Mouse (Mus musculus) embryo, embryonic 11 days (tissue): Measurements from ENCODE around the gene Csl.

Experiments
- DNase-seq: peaks from one replicate; pipeline ENCODE4 v3.0.0-alpha.2; 2015

The Csl gene

DNA sequence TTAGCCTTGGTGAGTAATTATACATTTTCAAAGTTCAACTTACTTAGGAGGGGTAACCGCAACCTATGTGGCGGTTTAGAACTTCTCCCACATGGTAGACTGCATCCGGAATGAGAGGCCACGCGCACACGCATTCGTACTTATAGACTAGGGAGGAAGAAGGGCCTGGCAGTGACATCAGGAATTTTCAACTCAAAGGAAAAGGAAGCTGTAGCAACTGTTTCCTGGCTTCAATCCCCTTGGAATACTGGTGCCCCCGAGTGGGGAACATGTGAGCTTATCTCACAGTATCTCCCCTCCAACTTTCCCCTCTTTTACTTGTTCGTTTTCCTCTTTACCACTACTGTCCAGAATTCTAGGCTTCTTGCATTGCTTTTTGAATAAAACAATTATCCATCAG is at the start of gene Csl:
Gene Csl (minus strand): TSS at position 101 of the 400 bp plus-strand sequence.
- no peak for DNase-seq

DNA sequence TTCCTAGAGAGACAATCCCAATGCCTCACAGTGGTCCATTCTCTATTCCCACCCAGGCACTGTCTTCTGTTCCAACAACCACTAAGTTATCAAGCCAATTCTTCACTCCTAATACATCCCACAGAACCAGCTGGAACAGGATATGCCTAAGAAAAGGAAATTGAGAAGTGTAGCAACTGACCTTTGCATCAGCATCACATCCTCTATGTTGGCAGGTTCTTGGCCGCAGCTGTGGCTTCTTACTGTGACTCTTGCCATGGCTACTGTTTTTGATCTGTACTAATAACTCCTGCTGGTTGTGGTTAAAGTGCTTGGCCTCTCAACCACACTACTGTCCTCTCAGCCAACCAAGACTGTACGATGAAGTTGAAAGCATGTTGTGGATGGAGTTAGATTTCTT is 30.0 kb upstream of the Csl start:
- no peak for DNase-seq

DNA sequence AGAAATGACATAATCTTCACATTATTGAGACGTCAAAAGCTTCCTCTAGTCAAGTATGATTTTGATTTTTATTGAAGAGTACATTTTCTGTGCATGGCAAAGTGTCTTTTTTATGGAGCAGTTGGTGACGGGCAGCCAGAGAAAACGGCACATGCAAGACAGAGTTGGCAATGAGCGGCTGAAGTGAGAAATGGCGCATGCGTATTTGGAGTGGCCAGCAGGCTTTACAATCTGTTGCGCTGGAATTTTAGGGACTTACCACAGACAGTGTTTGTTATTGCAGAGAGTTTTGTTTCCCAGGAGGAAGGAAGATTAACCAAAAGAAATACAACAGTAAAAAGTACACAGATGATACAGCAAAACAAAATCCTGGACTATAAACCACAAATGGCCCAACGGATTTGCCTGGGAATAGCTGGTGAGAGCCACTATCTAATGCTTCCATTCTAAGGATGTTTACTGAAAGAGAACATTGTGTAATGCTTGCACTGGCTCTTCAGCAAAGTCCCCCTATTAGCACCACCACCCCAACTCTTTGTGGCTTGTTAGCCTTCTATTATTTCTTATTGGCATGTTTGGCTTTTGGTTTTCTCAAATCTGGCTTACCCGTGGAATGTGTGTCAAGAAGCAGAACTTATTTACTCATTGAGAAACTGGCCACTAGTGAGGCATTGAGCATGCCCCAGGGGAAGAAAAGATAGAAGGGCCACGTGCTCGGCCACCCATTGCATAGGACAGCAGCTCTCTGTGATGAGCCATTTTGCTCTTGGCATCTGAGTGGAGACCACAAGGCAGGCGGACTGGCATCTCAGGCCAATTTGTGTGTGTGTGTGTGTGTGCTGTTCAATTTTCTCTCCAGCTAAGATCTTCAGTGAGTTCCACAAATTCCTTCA is 15.0 kb upstream of the Csl start:
- no peak for DNase-seq

DNA sequence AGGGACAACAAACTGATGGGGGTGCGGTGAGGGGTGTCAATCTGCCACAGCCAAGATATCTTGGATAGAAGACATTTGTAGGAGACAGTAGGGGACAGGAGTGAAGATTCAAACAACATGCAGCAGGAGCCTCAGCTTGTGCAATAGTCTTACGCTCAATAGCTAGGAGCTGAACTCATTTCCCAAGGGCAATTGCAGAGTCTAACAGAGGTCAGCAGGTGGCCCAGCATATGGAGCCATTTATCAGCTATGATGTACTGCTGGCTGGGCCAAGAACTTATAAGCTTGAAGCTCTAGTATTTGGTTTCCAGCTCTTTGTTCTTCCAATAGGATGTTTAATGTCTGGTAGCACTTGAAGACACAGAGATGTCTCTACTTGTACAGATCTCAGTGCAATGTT is 9.3 kb downstream of the Csl start:
- peak; percentile 34 for DNase-seq

DNA sequence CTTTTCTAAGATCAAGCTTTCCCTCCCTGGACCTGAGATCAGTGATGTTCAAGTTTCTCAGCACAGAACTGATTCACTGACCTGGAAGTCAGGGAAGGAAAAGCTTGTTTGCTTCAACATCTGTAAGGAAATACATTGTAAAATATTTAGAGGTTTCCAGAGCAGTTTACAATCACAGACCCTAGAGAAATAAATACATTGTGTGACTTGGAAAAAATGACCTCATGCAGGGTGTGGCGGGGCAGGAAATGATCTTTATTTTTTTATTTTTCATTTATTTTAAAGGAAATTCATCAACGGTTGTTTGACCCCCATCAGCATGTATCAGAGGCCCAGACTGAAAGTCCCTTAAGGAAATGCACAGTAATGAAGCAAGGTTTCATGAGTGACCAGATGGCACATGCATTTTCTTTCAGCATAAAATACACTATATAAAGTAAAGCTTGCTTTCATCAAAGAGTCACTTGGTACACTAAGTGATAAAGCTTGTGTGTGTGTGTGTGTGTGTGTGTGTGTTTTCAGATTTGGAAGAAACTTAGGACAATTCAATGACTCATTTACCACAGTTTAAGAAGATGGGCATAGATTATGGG is 10.7 kb downstream of the Csl start:
- DNase-seq, result no peak

DNA sequence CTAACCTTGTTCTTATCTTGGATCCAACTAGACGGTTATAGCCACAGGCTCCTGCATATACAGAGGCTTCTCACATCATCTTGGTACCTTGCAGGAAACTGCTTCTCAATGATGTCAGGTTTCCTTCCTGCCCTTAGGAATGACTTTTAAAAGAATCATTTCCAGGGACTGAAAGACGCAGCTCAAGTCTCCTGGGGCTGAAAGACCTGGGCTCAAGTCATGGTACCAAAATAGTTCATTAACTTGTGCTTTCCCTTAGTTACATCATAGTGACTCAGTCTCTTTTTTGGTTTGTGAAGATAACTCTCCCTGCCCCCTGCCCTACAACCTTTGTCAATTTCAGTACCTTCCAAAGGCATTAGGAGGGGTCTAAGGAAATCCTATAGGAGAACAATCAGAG is 11.4 kb downstream of the Csl start:
- DNase-seq, result no peak

DNA sequence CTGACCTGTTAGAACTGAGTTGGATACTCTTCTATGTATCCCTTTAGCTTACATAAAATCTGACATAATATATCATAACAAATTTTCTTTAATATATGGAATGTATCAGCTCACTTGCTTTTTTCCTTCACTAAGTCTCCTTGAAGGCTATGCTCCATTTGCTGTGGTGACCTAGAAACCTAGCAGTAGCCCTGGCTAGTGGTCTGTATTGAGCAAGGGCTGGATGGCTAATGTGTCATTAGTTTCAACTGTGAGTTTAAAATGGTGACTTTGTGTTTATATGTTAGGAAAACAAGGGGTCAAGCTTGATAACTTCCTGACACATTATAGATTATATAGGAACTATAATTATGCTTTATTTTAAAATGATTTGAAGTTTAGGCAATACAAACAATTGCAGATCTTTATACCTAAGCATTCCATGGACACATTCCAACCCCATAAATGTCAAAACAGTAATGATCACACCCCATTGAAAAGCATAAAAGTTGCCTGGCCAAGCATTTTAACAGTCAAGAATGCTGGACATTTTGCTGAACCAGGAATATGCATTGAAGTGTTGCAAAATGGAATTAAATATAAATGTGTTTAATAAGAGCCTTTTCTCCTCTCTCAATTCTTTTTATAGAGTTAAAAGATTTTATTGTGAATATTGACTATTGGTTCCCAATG is 17.7 kb downstream of the Csl start:
- DNase-seq, result no peak

DNA sequence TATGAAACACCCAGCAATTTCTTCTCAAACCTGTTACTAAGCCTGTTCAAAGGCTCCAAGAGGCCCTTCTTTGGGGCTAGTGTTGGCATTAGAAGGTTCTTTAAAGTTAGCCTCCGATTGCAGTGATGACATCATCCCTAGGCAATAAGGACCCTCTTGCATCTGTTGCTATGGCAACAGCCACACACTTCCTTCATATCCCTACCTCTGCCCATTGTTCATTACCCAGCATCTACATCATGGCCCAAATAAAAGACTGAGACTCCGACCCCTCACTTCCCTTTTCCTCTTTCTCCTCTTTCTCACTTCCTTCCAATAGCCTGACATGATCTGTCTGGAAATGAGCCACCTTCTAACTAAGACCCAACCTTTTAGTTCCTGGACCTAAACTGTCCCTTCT is 46.3 kb downstream of the Csl start:
- DNase-seq, result no peak

DNA sequence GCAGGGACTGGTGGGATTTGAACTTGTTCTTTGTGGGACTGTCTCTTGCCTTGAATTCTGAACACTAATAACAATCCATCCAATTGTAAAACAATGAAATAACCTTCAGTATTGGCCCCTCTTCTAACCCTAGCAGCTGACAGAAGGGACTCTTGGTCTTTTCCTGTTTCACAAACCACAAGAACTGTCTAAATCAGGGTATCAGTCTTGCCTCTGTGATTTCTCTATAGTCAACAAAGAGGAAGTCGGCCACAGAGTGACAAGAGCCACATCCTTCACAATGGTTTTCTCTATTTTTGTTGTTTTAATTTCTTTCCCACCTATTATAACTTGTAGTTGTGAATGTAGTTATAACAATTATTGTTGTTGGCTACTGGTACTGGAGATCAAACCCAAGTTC is 47.9 kb downstream of the Csl start:
- DNase-seq, result no peak
